Mouse (Mus musculus) spleen, adult 2 months (tissue): ENCODE measurements around the gene Gm5901.

Source experiments
- CTCF ChIP-seq: fragments of 200-500 bp; IDR thresholded peaks from 2 replicates; pipeline ENCODE4 v1.5.1; 2011; ENCODE audit warnings: mild to moderate bottlenecking, inconsistent platforms; ENCODE audit not compliant: insufficient read depth, insufficient read length, insufficient replicate concordance; ENCODE audit errors: extremely low read depth
- POLR2A ChIP-seq: fragments of 200-500 bp; IDR thresholded peaks from 2 replicates; pipeline ENCODE4 v1.6.1; 2011; ENCODE audit warnings: low read depth, low read length, inconsistent platforms

DNA sequence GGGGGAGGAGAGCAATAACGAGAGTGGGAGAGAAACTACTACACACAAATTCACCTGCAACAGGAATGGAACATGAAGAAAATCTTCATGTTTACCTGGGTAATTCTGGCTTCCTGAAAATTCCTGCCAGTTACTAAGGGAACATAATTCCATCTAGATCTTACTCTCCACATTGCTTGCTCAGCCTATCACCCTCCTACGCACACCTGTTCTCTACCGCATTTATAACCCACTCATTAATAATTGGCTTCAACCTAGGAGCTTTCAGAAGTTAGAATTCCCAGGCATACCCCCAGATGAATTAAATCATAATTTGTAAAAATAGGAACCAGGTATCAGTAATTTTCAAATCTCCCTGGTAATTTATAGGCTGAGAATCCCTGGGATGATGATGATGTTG lies 862 bp upstream of the Gm5901 start:
- TF ChIP-seq CTCF: no peak
- no peak for TF ChIP-seq POLR2A
